Mouse (Mus musculus) left cerebral cortex, postnatal 36 days (tissue): ENCODE data around the gene Trim6. TPM values are rescaled to one million over a fixed set of nuclear protein-coding genes. Genes with fewer than 3 reads are reported as not detected.

Source experiments
- total RNA-seq, 2 experiments: library from RNA; stranded (reverse); gene quantifications; 2 replicates each; pipeline ENCODE4 v1.2.3; 2021

The Trim6 gene
- total RNA-seq, 2 experiments from 2014 or later = 0.15 TPM; not detected in 1

Other genes starting within 250 kb of the Trim6 start
- under 1 TPM; 0.02 to 0.07 TPM for gene Olfr635, start 247.6 kb upstream of the Trim6 start, total RNA-seq
- gene Olfr638, start 220.0 kb upstream of the Trim6 start, total RNA-seq = not detected
- gene Olfr639, start 201.5 kb upstream of the Trim6 start, total RNA-seq = under 1 TPM; 0.12 to 0.16 TPM
- not detected for gene Olfr640, start 193.2 kb upstream of the Trim6 start, total RNA-seq
- not detected for gene Olfr641, start 183.3 kb upstream of the Trim6 start, total RNA-seq
- gene Olfr642, start 166.1 kb upstream of the Trim6 start, total RNA-seq = not detected
- not detected for gene 4930516K23Rik, start 157.3 kb upstream of the Trim6 start, total RNA-seq
- gene Olfr644, start 146.9 kb upstream of the Trim6 start, total RNA-seq = not detected
- gene Olfr645, start 133.3 kb upstream of the Trim6 start, total RNA-seq = not detected
- not detected for gene Olfr646, start 113.9 kb upstream of the Trim6 start, total RNA-seq
- gene Ubqln5, start 89.0 kb upstream of the Trim6 start, total RNA-seq = not detected
- not detected for gene Olfr643, start 81.4 kb upstream of the Trim6 start, total RNA-seq
- not detected for gene Ubqln3, start 75.5 kb upstream of the Trim6 start, total RNA-seq
- not detected for gene Ubqlnl, start 68.2 kb upstream of the Trim6 start, total RNA-seq
- gene Olfm5, start 54.0 kb upstream of the Trim6 start, total RNA-seq = not detected
- under 1 TPM; 0.15 to 0.45 TPM for gene Olfr648, start 35.4 kb upstream of the Trim6 start, total RNA-seq
- gene Olfr649, start 22.8 kb upstream of the Trim6 start, total RNA-seq = not detected
- gene Trim34a, start 25.7 kb downstream of the Trim6 start, total RNA-seq = 1 to 10 TPM in 1 of 2 experiments, under 1 TPM in 1; 0.94 to 1.1 TPM
- gene Trim5, start 69.3 kb downstream of the Trim6 start, total RNA-seq = 1 to 10 TPM in 1 of 2 experiments, under 1 TPM in 1; 0.39 to 1.1 TPM
- gene Trim12a, start 96.7 kb downstream of the Trim6 start, total RNA-seq = 1 to 10 TPM; 1.9 to 2.3 TPM
- gene Trim34b, start 110.7 kb downstream of the Trim6 start, total RNA-seq = under 1 TPM in 1 of 2 experiments, not detected in 1; 0.20 TPM
- gene Trim12c, start 134.6 kb downstream of the Trim6 start, total RNA-seq = 1 to 10 TPM; 1.0 to 1.3 TPM
- gene Trim30b, start 151.1 kb downstream of the Trim6 start, total RNA-seq = not detected
- not detected for gene Trim30c, start 182.0 kb downstream of the Trim6 start, total RNA-seq
- under 1 TPM; 0.69 to 0.93 TPM for gene Trim30a, start 246.4 kb downstream of the Trim6 start, total RNA-seq